Mouse (Mus musculus) gonadal fat pad, adult 2 months (tissue): ENCODE data around the gene Nsdhl. TPM values are rescaled to one million over a fixed set of nuclear protein-coding genes. Genes with fewer than 3 reads are reported as not detected.

ENCODE experiments used
- DNase-seq: peaks from one replicate; pipeline ENCODE4 v3.0.0-alpha.2; 2012; ENCODE audit warnings: low read depth
- polyA plus RNA-seq: library from polyadenylated mRNA; depleted of rRNA; stranded (reverse); fragments of >200 nt; gene quantifications from 2 replicates; pipeline ENCODE4 v1.2.3, GENCODE M21; 2012; rRNA removed

Gene Nsdhl
- 81.3 and 90.9 TPM in 2 replicates for polyA plus RNA-seq

GRCm38 (mm10) chrX:72917884-72918681, at the start of gene Nsdhl, which contains the start of gene Cetn2:
Gene Nsdhl, plus strand, starts transcription at chrX:72918557.
Gene Cetn2, minus strand, starts transcription at chrX:72918411.
- no peak for DNase-seq

- no peak for DNase-seq
Observed at GRCm38 (mm10) chrX:72895388-72896054, 22.8 kb upstream of the Nsdhl start.

GRCm38 (mm10) chrX:72896055-72896437, 22.3 kb upstream of the Nsdhl start:
- no peak for DNase-seq

GRCm38 (mm10) chrX:72902530-72902929, 15.8 kb upstream of the Nsdhl start:
- DNase-seq = no peak

- no peak for DNase-seq
Observed at GRCm38 (mm10) chrX:72907619-72908403, 10.5 kb upstream of the Nsdhl start.

GRCm38 (mm10) chrX:72908404-72908741, 10.0 kb upstream of the Nsdhl start:
- no peak for DNase-seq

GRCm38 (mm10) chrX:72911611-72912010, 6.7 kb upstream of the Nsdhl start:
- DNase-seq = no peak

GRCm38 (mm10) chrX:72918682-72919059, 314 bp downstream of the Nsdhl start:
- no peak for DNase-seq

GRCm38 (mm10) chrX:72921391-72921790, 3.0 kb downstream of the Nsdhl start:
- DNase-seq = no peak

- DNase-seq = no peak
Observed at GRCm38 (mm10) chrX:72953464-72953863, 35.1 kb downstream of the Nsdhl start.

GRCm38 (mm10) chrX:72956486-72956885, 38.1 kb downstream of the Nsdhl start:
- no peak for DNase-seq

GRCm38 (mm10) chrX:72960431-72960830, 42.1 kb downstream of the Nsdhl start:
- no peak for DNase-seq

GRCm38 (mm10) chrX:72961511-72961910, 43.2 kb downstream of the Nsdhl start:
- DNase-seq = no peak

GRCm38 (mm10) chrX:72962743-72963142, 44.4 kb downstream of the Nsdhl start:
- no peak for DNase-seq

- DNase-seq = no peak
Observed at GRCm38 (mm10) chrX:72982831-72983230, 64.5 kb downstream of the Nsdhl start.

GRCm38 (mm10) chrX:72985607-72986006, 67.2 kb downstream of the Nsdhl start:
- no peak for DNase-seq

GRCm38 (mm10) chrX:72986841-72987519, 68.6 kb downstream of the Nsdhl start, which contains the start of gene Zfp185:
Gene Zfp185, plus strand, starts transcription at chrX:72987339.
- DNase-seq = no peak

GRCm38 (mm10) chrX:72987520-72987905, 69.2 kb downstream of the Nsdhl start:
- no peak for DNase-seq

GRCm38 (mm10) chrX:72988431-72988830, 70.1 kb downstream of the Nsdhl start:
- DNase-seq = no peak

- no peak for DNase-seq
Observed at GRCm38 (mm10) chrX:72990581-72990980, 72.2 kb downstream of the Nsdhl start.

- DNase-seq = no peak
Observed at GRCm38 (mm10) chrX:72992291-72992919, 74.0 kb downstream of the Nsdhl start.
